Mouse (Mus musculus) brain, embryonic 14.5 days (tissue): ENCODE measurements around the gene Gsc2.

Experiments
- CTCF ChIP-seq: fragments of 200-500 bp; IDR thresholded peaks from 2 replicates; pipeline ENCODE4 v1.5.1; 2012; ENCODE audit warnings: inconsistent platforms, mild to moderate bottlenecking, moderate library complexity, borderline replicate concordance; ENCODE audit not compliant: insufficient read depth, insufficient read length; ENCODE audit errors: extremely low read depth
- POLR2A ChIP-seq: fragments of 200-500 bp; IDR thresholded peaks from 2 replicates; pipeline ENCODE4 v1.6.1; 2012; ENCODE audit warnings: mild to moderate bottlenecking, inconsistent platforms, borderline replicate concordance; ENCODE audit not compliant: poor library complexity, insufficient read depth, insufficient read length, severe bottlenecking; ENCODE audit errors: extremely low read depth

DNA sequence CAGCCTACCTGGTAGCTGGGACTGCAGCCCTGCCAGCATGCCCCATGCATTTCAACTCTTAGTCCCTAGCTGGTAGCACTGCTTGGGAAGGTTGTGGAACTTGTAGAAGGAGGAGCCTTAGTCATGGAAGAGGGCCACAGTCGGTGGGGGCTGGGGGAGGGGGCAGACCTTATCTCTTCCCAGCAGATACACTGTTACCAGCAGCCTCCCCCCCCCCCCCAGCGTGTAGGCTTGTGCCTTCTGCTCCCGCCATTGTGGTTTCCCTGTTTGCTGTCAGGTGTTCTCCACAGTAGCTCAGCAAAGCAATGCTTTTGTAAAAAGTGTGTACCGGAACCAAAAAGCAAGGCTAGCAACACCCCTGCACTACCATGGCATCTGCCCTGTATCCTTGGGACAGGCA is 36.8 kb upstream of the Gsc2 start:
- no peak for TF ChIP-seq CTCF
- TF ChIP-seq POLR2A, result no peak
